Mouse (Mus musculus): ENCODE data around the gene Lancl1. TPM values are rescaled to one million over a fixed set of nuclear protein-coding genes. Genes with fewer than 3 reads are reported as not detected.

Gene Lancl1
- 127 and 142 TPM in 2 replicates for polyA plus RNA-seq (2014; fragmentation: Nextera tagmentation; extraction: Ambion mirVana)

- no peaks in the 10 kb centered on the region for H3K9me3 ChIP-seq (ENCODE audit: control insufficient read depth, low read depth, low read length)
- H3K4me2 ChIP-seq (replicated peaks; ENCODE audit: low read depth, low read length) = peak within 1 kb of the TSS; percentile 79
- peak within 1 kb of the TSS; percentile 56 for H3K9ac ChIP-seq (replicated peaks; ENCODE audit: low read depth, low read length)
- peak; percentile 97 for ATAC-seq (ENCODE audit: insufficient number of reproducible peaks, insufficient read depth, low FRiP score, low read depth)
- peak within 1 kb of the TSS; percentile 87 for H3K4me3 ChIP-seq (ENCODE audit: low read depth, low read length)
- H3K27me3 ChIP-seq (ENCODE audit: control insufficient read depth, insufficient read depth, low read length) = no peaks in the 10 kb centered on the region
- H3K27ac ChIP-seq (ENCODE audit: low read length) = no peak within 1 kb of the TSS
- WGBS = under 1% methylated on average over 40 of the region's 47 CpGs
- peaks cover 10% of the 10 kb centered on the region; the same call in 1 of the 2 replicates for H3K36me3 ChIP-seq (ENCODE audit: control insufficient read depth, insufficient read depth, low read length)
- peaks cover 11% of the 10 kb centered on the region for H3K4me1 ChIP-seq (ENCODE audit: control insufficient read depth, insufficient read depth, low read length)
Observed at GRCm38 (mm10) chr1:67038246-67038987, at the start of gene Lancl1. Gene Lancl1 (minus strand): TSS chr1:67038872.

GRCm38 (mm10) chr1:67079146-67079545 lies 40.5 kb upstream of the Lancl1 start:
- no peak for ATAC-seq (ENCODE audit: insufficient number of reproducible peaks, insufficient read depth, low FRiP score, low read depth)
- H3K27ac ChIP-seq (ENCODE audit: low read length) = no peak overlapping the region
- H3K27me3 ChIP-seq (ENCODE audit: control insufficient read depth, insufficient read depth, low read length) = no peaks in the 10 kb centered on the region
- no peaks in the 10 kb centered on the region for H3K9me3 ChIP-seq (ENCODE audit: control insufficient read depth, low read depth, low read length)
- H3K4me3 ChIP-seq (ENCODE audit: low read depth, low read length) = no peak overlapping the region
- no peaks in the 10 kb centered on the region for H3K36me3 ChIP-seq (ENCODE audit: control insufficient read depth, insufficient read depth, low read length)
- no peak overlapping the region for H3K9ac ChIP-seq (replicated peaks; ENCODE audit: low read depth, low read length)
- no peak overlapping the region for H3K4me2 ChIP-seq (replicated peaks; ENCODE audit: low read depth, low read length)
- no peaks in the 10 kb centered on the region for H3K4me1 ChIP-seq (ENCODE audit: control insufficient read depth, insufficient read depth, low read length)
- 72% methylated on average over 7 of the region's 7 CpGs for WGBS

GRCm38 (mm10) chr1:67078666-67079065 lies 40.0 kb upstream of the Lancl1 start:
- H3K36me3 ChIP-seq (ENCODE audit: control insufficient read depth, insufficient read depth, low read length) = no peaks in the 10 kb centered on the region
- H3K27ac ChIP-seq (ENCODE audit: low read length) = no peak overlapping the region
- no peak overlapping the region for H3K4me2 ChIP-seq (replicated peaks; ENCODE audit: low read depth, low read length)
- no peak overlapping the region for H3K4me3 ChIP-seq (ENCODE audit: low read depth, low read length)
- no peaks in the 10 kb centered on the region for H3K9me3 ChIP-seq (ENCODE audit: control insufficient read depth, low read depth, low read length)
- H3K4me1 ChIP-seq (ENCODE audit: control insufficient read depth, insufficient read depth, low read length) = no peaks in the 10 kb centered on the region
- ATAC-seq (ENCODE audit: insufficient number of reproducible peaks, insufficient read depth, low FRiP score, low read depth) = no peak
- H3K9ac ChIP-seq (replicated peaks; ENCODE audit: low read depth, low read length) = no peak overlapping the region
- no peaks in the 10 kb centered on the region for H3K27me3 ChIP-seq (ENCODE audit: control insufficient read depth, insufficient read depth, low read length)
- WGBS = 71% methylated on average over 2 of the region's 2 CpGs

GRCm38 (mm10) chr1:67077739-67078138 lies 39.1 kb upstream of the Lancl1 start:
- H3K4me2 ChIP-seq (replicated peaks; ENCODE audit: low read depth, low read length) = no peak overlapping the region
- ATAC-seq (ENCODE audit: insufficient number of reproducible peaks, insufficient read depth, low FRiP score, low read depth) = peak; percentile 84

GRCm38 (mm10) chr1:67067561-67067960 lies 28.9 kb upstream of the Lancl1 start:
- Histone ChIP-seq H3K36me3 (ENCODE audit: control insufficient read depth, insufficient read depth, low read length) (no peaks in the 10 kb centered on the region), H3K4me3 (ENCODE audit: low read depth, low read length) (no peak overlapping the region), H3K4me1 (ENCODE audit: control insufficient read depth, insufficient read depth, low read length) (no peaks in the 10 kb centered on the region), H3K9me3 (ENCODE audit: control insufficient read depth, low read depth, low read length) (no peaks in the 10 kb centered on the region), H3K27me3 (ENCODE audit: control insufficient read depth, insufficient read depth, low read length) (no peaks in the 10 kb centered on the region), H3K4me2 (replicated peaks; ENCODE audit: low read depth, low read length) (no peak overlapping the region), H3K27ac (ENCODE audit: low read length) (no peak overlapping the region), H3K9ac (replicated peaks; ENCODE audit: low read depth, low read length) (no peak overlapping the region)
- no peak for ATAC-seq (ENCODE audit: insufficient number of reproducible peaks, insufficient read depth, low FRiP score, low read depth)
- whole genome bisulfite sequencing = 55% methylated on average over 1 of the region's 1 CpGs

More at GRCm38 (mm10) chr1:67077739-67078138, 39.1 kb upstream of the Lancl1 start:
- H3K27me3 ChIP-seq (ENCODE audit: control insufficient read depth, insufficient read depth, low read length) = no peaks in the 10 kb centered on the region
- no peak overlapping the region for H3K4me3 ChIP-seq (ENCODE audit: low read depth, low read length)
- H3K4me1 ChIP-seq (ENCODE audit: control insufficient read depth, insufficient read depth, low read length) = no peaks in the 10 kb centered on the region
- H3K27ac ChIP-seq (ENCODE audit: low read length) = no peak overlapping the region
- no peaks in the 10 kb centered on the region for H3K36me3 ChIP-seq (ENCODE audit: control insufficient read depth, insufficient read depth, low read length)
- no peak overlapping the region for H3K9ac ChIP-seq (replicated peaks; ENCODE audit: low read depth, low read length)
- 50% methylated on average over 2 of the region's 2 CpGs for WGBS
- no peaks in the 10 kb centered on the region for H3K9me3 ChIP-seq (ENCODE audit: control insufficient read depth, low read depth, low read length)

- Histone ChIP-seq H3K4me2 (replicated peaks; ENCODE audit: low read depth, low read length) (no peak overlapping the region), H3K9ac (replicated peaks; ENCODE audit: low read depth, low read length) (no peak overlapping the region), H3K27ac (ENCODE audit: low read length) (no peak overlapping the region), H3K4me1 (ENCODE audit: control insufficient read depth, insufficient read depth, low read length) (no peaks in the 10 kb centered on the region), H3K4me3 (ENCODE audit: low read depth, low read length) (no peak overlapping the region), H3K9me3 (ENCODE audit: control insufficient read depth, low read depth, low read length) (no peaks in the 10 kb centered on the region), H3K27me3 (ENCODE audit: control insufficient read depth, insufficient read depth, low read length) (no peaks in the 10 kb centered on the region), H3K36me3 (ENCODE audit: control insufficient read depth, insufficient read depth, low read length) (no peaks in the 10 kb centered on the region)
- WGBS = 63% methylated on average over 9 of the region's 9 CpGs
- ATAC-seq (ENCODE audit: insufficient number of reproducible peaks, insufficient read depth, low FRiP score, low read depth) = peak; percentile 79
Observed at GRCm38 (mm10) chr1:67065347-67066270, 26.9 kb upstream of the Lancl1 start.

- Histone ChIP-seq H3K36me3 (ENCODE audit: control insufficient read depth, insufficient read depth, low read length) (no peaks in the 10 kb centered on the region), H3K4me1 (ENCODE audit: control insufficient read depth, insufficient read depth, low read length) (no peaks in the 10 kb centered on the region), H3K4me2 (replicated peaks; ENCODE audit: low read depth, low read length) (no peak overlapping the region), H3K27ac (ENCODE audit: low read length) (no peak overlapping the region), H3K9ac (replicated peaks; ENCODE audit: low read depth, low read length) (no peak overlapping the region), H3K4me3 (ENCODE audit: low read depth, low read length) (no peak overlapping the region), H3K9me3 (ENCODE audit: control insufficient read depth, low read depth, low read length) (no peaks in the 10 kb centered on the region), H3K27me3 (ENCODE audit: control insufficient read depth, insufficient read depth, low read length) (no peaks in the 10 kb centered on the region)
- ATAC-seq (ENCODE audit: insufficient number of reproducible peaks, insufficient read depth, low FRiP score, low read depth) = peak; percentile 77
- 3% methylated on average over 7 of the region's 7 CpGs for WGBS
Observed at GRCm38 (mm10) chr1:67061456-67062085, 22.9 kb upstream of the Lancl1 start.

GRCm38 (mm10) chr1:67055816-67056215 lies 17.1 kb upstream of the Lancl1 start:
- Histone ChIP-seq H3K36me3 (ENCODE audit: control insufficient read depth, insufficient read depth, low read length) (no peaks in the 10 kb centered on the region), H3K9me3 (ENCODE audit: control insufficient read depth, low read depth, low read length) (no peaks in the 10 kb centered on the region), H3K4me1 (ENCODE audit: control insufficient read depth, insufficient read depth, low read length) (no peaks in the 10 kb centered on the region), H3K27ac (ENCODE audit: low read length) (no peak overlapping the region), H3K9ac (replicated peaks; ENCODE audit: low read depth, low read length) (no peak overlapping the region), H3K27me3 (ENCODE audit: control insufficient read depth, insufficient read depth, low read length) (no peaks in the 10 kb centered on the region), H3K4me3 (ENCODE audit: low read depth, low read length) (no peak overlapping the region), H3K4me2 (replicated peaks; ENCODE audit: low read depth, low read length) (no peak overlapping the region)
- WGBS = 88% methylated on average over 7 of the region's 7 CpGs
- ATAC-seq (ENCODE audit: insufficient number of reproducible peaks, insufficient read depth, low FRiP score, low read depth) = no peak

Measured in stomach, embryonic 14.5 days (tissue).